Mouse (Mus musculus): ENCODE data around the gene Cdh16. TPM values are rescaled to one million over a fixed set of nuclear protein-coding genes. Genes with fewer than 3 reads are reported as not detected.

Cdh16 gene
- total and polyA plus RNA-seq, 2 experiments from 2014 or later, result not detected

DNA sequence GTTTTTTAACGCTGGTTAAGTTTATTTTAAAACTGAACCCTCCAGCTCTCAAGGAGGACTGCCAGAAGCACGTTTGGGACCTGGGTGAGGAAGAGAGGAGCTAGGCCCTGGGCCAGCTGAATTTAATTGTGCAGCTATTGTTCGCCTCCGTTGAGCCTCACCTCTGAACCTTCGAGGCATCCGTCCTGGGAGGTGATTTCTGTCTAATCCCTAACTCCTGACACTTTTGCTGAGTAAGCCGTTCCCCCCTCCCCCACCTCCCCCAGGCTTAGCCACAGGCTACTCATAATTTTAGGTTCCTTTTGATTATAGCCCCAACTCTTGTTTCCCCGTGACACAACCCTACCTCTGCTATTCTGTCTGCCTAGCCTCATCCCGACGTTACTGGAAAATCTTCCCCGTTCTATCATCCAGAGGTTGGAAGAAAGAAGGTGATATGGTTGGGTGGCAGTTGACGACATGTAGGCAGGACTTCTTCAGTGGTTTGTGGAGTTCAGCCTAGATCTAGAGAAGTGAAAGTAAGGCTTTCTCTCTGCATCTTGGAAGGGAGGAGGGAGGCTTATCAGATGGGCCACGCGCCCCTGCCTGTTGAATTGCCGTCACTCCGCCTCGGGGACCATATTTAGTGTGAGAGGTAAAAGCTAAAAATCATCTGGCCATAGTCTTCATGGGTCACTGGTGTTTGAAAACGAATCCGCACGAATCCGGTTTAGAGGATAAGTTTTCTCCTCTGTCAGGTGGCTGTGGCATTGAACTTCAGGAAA, 28.2 kb downstream of the Cdh16 start:
- no peak overlapping the region for H3K9ac ChIP-seq (replicated peaks; ENCODE audit: low read length)
- no peaks in the 10 kb centered on the region for H3K9me3 ChIP-seq (ENCODE audit: low read length)
- no peaks in the 10 kb centered on the region for H3K27me3 ChIP-seq (ENCODE audit: insufficient read depth, low read length)
- H3K4me1 ChIP-seq (ENCODE audit: insufficient read depth, low read length), result peaks cover under 1% of the 10 kb centered on the region; the same call in 1 of the 2 replicates
- TF ChIP-seq CTCF (IDR thresholded peaks at IDR 0.05; ENCODE audit: low read depth), result no peak
- DNase-seq (ENCODE audit: low spot score) (no peak), ATAC-seq (no peak)
- peaks cover 18% of the 10 kb centered on the region for H3K36me3 ChIP-seq (ENCODE audit: insufficient read depth, low read length)
- 88% methylated on average over 21 of the region's 21 CpGs for WGBS
- no peak overlapping the region for H3K4me3 ChIP-seq (ENCODE audit: low read length)
- no peak overlapping the region for H3K4me2 ChIP-seq (ENCODE audit: low read depth, low read length)
- H3K27ac ChIP-seq, result no peak overlapping the region

DNA sequence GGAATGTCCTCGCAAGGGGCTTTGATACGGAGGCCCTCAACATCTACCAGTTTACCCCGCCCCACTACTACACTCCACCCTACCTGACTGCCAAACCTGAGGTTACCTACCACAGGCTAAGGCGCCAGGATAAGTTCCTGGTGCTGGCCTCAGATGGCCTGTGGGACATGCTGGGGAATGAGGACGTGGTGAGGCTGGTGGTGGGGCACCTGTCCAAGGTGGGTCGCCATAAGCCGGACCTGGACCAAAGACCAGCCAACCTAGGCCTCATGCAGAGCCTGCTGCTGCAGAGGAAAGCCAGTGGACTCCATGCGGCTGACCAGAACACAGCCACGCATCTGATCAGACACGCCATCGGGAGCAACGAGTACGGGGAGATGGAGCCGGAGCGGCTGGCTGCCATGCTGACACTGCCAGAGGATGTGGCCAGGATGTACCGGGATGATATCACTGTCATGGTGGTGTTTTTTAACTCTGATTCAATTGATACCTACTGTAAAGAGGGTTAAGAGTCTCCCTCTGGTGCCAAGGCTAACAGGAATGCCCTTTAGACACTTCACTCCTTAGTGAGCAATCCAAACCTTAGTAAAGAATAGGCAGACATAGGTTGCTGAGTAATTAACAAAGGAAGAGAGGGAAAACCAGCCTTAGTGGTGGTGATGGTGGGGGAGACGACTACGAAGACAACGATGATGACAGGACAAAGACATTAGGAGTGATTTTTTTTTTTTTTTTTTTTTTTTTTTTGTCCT, 29.4 kb downstream of the Cdh16 start:
- ATAC-seq, result no peak
- no peak overlapping the region for H3K4me2 ChIP-seq (ENCODE audit: low read depth, low read length)
- no peak overlapping the region for H3K4me3 ChIP-seq (ENCODE audit: low read length)
- no peaks in the 10 kb centered on the region for H3K27me3 ChIP-seq (ENCODE audit: insufficient read depth, low read length)
- H3K36me3 ChIP-seq (ENCODE audit: insufficient read depth, low read length), result peaks cover 18% of the 10 kb centered on the region
- 95% methylated on average over 19 of the region's 19 CpGs for WGBS
- DNase-seq (ENCODE audit: low spot score), result no peak
- H3K27ac ChIP-seq, result no peak overlapping the region
- H3K4me1 ChIP-seq (ENCODE audit: insufficient read depth, low read length), result peaks cover 4% of the 10 kb centered on the region; the same call in 1 of the 2 replicates
- H3K9ac ChIP-seq (replicated peaks; ENCODE audit: low read length), result no peak overlapping the region
- TF ChIP-seq CTCF (IDR thresholded peaks at IDR 0.05; ENCODE audit: low read depth), result no peak
- no peaks in the 10 kb centered on the region for H3K9me3 ChIP-seq (ENCODE audit: low read length)

DNA sequence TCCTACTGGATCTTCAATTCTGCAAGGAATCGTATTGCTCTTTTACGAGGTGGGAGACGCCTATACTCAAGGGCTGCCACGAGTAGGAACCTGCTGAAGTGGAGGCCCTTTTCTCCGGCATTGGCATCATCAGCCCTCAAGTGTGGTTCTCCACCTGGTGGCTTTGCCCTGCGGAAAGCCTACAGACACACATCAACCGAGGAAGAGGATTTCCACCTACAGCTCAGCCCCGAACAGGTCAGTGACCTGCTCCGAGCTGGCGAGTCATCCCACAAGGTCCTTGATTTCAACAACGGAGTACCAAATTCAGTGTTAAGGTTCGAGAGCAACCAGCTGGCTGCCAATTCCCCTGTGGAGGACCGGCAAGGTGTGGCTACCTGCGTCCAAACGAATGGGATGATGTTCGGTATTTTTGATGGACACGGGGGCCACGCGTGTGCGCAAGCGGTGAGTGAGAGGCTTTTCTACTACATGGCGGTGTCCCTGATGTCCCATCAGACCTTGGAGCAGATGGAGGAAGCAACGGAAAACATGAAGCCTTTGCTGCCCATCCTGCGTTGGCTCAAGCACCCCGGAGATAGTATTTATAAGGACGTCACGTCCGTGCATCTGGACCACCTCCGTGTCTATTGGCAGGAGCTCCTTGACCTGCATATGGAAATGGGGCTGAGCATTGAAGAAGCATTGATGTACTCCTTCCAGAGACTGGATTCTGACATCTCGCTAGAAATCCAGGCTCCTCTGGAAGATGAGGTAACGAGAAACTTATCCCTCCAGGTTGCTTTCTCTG, 30.5 kb downstream of the Cdh16 start:
- Histone ChIP-seq H3K4me3 (ENCODE audit: low read length) (no peak overlapping the region), H3K9ac (replicated peaks; ENCODE audit: low read length) (no peak overlapping the region), H3K4me1 (ENCODE audit: insufficient read depth, low read length) (peaks cover 4% of the 10 kb centered on the region; the same call in 1 of the 2 replicates), H3K36me3 (ENCODE audit: insufficient read depth, low read length) (peaks cover 18% of the 10 kb centered on the region), H3K27ac (no peak overlapping the region), H3K4me2 (ENCODE audit: low read depth, low read length) (no peak overlapping the region), H3K9me3 (ENCODE audit: low read length) (no peaks in the 10 kb centered on the region), H3K27me3 (ENCODE audit: insufficient read depth, low read length) (no peaks in the 10 kb centered on the region)
- no peak for ATAC-seq
- 94% methylated on average over 31 of the region's 31 CpGs for WGBS
- no peak for TF ChIP-seq CTCF (IDR thresholded peaks at IDR 0.05; ENCODE audit: low read depth)
- no peak for DNase-seq (ENCODE audit: low spot score)

DNA sequence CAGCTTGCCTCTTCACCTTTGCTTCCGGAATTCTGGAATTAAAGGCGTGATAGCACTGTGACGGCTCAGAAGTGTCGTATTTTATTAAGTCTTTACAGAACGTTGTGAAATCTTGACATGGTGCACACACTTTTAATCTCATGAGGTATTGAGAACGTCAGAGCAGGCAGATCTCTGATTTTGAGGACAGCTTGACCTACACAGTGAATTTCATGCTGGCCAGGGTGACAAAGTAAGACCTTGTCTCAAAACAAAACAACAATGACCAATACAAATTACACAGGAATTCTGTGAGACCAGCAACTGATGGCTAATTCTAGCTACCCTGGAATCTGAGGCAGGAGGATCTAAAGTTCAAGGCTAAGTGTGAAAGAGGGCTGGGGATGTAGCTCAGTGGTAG, 31.6 kb downstream of the Cdh16 start:
- Histone ChIP-seq H3K4me1 (ENCODE audit: insufficient read depth, low read length) (peaks cover 4% of the 10 kb centered on the region; the same call in 1 of the 2 replicates), H3K27ac (no peak overlapping the region), H3K9ac (replicated peaks; ENCODE audit: low read length) (no peak overlapping the region), H3K27me3 (ENCODE audit: insufficient read depth, low read length) (no peaks in the 10 kb centered on the region), H3K9me3 (ENCODE audit: low read length) (no peaks in the 10 kb centered on the region), H3K4me3 (ENCODE audit: low read length) (no peak overlapping the region), H3K4me2 (ENCODE audit: low read depth, low read length) (peak overlapping the region; percentile 65), H3K36me3 (ENCODE audit: insufficient read depth, low read length) (peaks cover 18% of the 10 kb centered on the region)
- DNase-seq (ENCODE audit: low spot score) (no peak), ATAC-seq (no peak)
- TF ChIP-seq CTCF (IDR thresholded peaks at IDR 0.05; ENCODE audit: low read depth), result no peak
- 74% methylated on average over 6 of the region's 6 CpGs for WGBS

DNA sequence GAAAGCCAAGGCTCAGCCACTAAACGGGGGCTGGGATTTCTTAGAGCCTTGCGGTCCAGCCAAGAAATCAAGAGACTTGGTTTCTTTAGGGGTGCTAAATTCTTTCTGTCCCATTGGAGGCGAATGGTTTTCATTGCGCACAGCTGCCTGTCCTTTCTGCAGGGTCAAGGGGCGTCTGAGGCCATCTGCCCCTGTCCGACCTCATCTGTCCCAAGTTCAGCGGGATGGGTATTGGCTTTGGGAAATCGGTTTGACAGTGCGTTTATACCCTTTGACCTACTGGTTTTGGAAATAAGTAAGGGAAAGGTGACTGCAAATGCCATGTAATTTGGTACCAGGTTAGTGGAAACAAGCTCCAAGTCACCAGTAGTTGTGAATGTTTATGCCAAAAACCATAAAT, 32.3 kb downstream of the Cdh16 start:
- Histone ChIP-seq H3K27ac (peak overlapping the region; percentile 79; the same call in 1 of the 2 replicates), H3K4me3 (ENCODE audit: low read length) (peak overlapping the region; percentile 69), H3K36me3 (ENCODE audit: insufficient read depth, low read length) (peaks cover 18% of the 10 kb centered on the region), H3K9ac (replicated peaks; ENCODE audit: low read length) (peak overlapping the region; percentile 64), H3K4me1 (ENCODE audit: insufficient read depth, low read length) (peaks cover 4% of the 10 kb centered on the region; the same call in 1 of the 2 replicates), H3K9me3 (ENCODE audit: low read length) (no peaks in the 10 kb centered on the region), H3K27me3 (ENCODE audit: insufficient read depth, low read length) (no peaks in the 10 kb centered on the region), H3K4me2 (ENCODE audit: low read depth, low read length) (peak overlapping the region; percentile 65)
- 3% methylated on average over 9 of the region's 9 CpGs for WGBS
- DNase-seq (ENCODE audit: low spot score) (no peak), ATAC-seq (no peak; the same call in 1 of the 2 replicates)
- no peak for TF ChIP-seq CTCF (IDR thresholded peaks at IDR 0.05; ENCODE audit: low read depth)

DNA sequence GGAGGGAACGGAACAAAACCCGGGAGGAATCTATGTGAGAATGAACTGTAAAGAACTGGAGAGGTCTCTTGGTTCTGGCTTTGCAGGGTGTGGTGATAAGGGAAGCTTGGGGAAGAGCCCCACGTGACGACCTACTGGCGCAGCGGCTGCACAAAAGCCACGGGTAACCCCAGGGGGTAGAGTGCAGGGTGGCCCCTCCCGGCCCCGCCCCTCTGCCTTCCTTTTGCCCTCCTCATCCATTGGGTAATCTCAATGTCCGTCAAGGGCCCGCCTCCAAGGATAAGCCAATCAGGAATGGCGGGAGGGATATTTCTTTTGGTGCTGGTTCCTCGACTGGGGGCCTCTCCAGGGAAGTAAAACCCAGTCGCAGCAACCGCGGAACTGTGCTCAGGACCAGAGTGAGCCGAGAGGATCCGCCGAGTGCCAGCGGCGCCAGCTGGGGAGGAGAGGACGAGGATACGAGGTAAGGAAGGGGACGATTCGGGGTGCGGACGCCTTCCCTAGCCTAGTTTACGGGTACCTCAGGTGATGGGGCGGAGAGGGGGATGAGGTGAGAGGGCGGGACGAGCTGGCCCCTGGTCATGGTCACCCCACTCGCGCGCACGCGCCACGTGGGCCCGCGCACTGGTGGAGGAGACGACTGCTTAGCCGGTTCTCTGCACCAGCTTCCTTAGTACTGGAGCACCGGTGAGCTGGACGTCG, 32.9 kb downstream of the Cdh16 start, which contains the start of gene Pdp2:
Gene Pdp2 (plus strand): TSS at position 319 of the 702 bp plus-strand sequence.
- peak; percentile 98 for ATAC-seq
- H3K27me3 ChIP-seq (ENCODE audit: insufficient read depth, low read length), result no peaks in the 10 kb centered on the region
- peak within 1 kb of the TSS; percentile 65 for H3K4me2 ChIP-seq (ENCODE audit: low read depth, low read length)
- TF ChIP-seq CTCF (IDR thresholded peaks at IDR 0.05; ENCODE audit: low read depth), result no peak
- DNase-seq (ENCODE audit: low spot score), result peak; percentile 95
- peak within 1 kb of the TSS; percentile 79 for H3K27ac ChIP-seq
- under 1% methylated on average over 44 of the region's 44 CpGs for WGBS
- peaks cover 18% of the 10 kb centered on the region for H3K36me3 ChIP-seq (ENCODE audit: insufficient read depth, low read length)
- H3K4me3 ChIP-seq (ENCODE audit: low read length), result peak within 1 kb of the TSS; percentile 69
- peak within 1 kb of the TSS; percentile 64 for H3K9ac ChIP-seq (replicated peaks; ENCODE audit: low read length)
- H3K9me3 ChIP-seq (ENCODE audit: low read length), result no peaks in the 10 kb centered on the region
- H3K4me1 ChIP-seq (ENCODE audit: insufficient read depth, low read length), result peaks cover 4% of the 10 kb centered on the region; the same call in 1 of the 2 replicates
